Mouse (Mus musculus): ENCODE measurements at regions not wholly inside any gene's neighbourhood (a gene's known extent, or its start where the extent isn't known, plus 50 kb on each side); places are given as distances from the start of the nearest gene placed in this dataset.

DNA sequence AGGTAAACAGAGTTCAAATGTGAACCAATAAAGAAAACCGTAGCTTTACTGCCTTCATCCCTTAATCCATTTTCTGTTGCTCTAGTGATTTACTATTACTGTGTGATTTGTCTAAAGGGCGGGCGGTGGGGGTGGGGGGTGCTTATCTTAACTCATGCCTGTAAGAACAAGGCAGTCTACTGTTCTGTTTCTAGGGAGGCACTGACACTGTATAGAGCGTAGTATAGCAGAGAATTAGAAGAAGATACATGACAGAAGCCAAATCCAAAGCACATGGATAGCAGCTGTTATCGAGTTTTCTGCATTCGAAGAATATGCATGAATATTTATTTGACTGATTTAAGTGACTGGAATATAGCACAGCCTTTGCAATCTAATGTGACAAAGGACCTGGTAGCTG is 1168.1 kb upstream of the Pcdh20 start:
- TF ChIP-seq CTCF (IDR thresholded peaks at IDR 0.05; ENCODE audit: borderline replicate concordance, extremely low read depth, insufficient read depth, insufficient read length) (no peak), POLR2A (IDR thresholded peaks at IDR 0.05; ENCODE audit: borderline replicate concordance, extremely low read depth, insufficient read depth, insufficient read length, poor library complexity, severe bottlenecking) (no peak)

All from brain, embryonic 14.5 days (tissue).